Mouse (Mus musculus): ENCODE results near the gene Mettl16. TPM values are rescaled to one million over a fixed set of nuclear protein-coding genes. Genes with fewer than 3 reads are reported as not detected.

Mettl16 gene
- total RNA-seq, 2 experiments from 2014 or later: 9.1 to 11.7 TPM

DNA sequence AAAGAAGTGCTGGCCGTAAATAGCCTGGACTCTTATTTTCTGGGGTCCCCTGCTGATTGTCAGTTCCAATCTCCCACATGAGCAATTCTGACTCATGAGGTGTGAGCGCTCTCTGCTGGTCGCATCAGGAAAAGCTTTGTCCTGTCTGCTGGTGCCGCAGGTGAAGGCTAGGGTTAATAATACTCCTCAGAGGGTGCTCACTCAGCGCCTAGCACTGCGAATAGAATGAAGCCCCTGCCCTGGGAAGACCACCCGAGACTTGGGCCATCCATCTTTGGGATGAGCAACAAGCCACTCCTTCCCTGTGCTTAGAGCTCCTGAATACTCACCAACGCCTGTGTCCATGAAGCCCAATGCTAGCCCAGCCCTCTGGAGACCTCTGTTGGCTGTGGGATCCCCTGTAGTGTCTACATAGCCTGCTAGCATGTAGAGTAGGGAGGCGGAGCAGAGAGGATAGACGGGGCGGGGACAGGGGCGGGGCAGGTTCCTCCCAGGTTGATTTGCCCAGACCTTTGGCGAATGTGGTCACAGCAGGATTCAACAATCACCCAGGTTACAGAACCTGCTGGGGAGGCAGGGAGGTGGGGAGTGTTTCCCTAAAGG, 77.4 kb downstream of the Mettl16 start:
- peak; percentile 75 for DNase-seq

DNA sequence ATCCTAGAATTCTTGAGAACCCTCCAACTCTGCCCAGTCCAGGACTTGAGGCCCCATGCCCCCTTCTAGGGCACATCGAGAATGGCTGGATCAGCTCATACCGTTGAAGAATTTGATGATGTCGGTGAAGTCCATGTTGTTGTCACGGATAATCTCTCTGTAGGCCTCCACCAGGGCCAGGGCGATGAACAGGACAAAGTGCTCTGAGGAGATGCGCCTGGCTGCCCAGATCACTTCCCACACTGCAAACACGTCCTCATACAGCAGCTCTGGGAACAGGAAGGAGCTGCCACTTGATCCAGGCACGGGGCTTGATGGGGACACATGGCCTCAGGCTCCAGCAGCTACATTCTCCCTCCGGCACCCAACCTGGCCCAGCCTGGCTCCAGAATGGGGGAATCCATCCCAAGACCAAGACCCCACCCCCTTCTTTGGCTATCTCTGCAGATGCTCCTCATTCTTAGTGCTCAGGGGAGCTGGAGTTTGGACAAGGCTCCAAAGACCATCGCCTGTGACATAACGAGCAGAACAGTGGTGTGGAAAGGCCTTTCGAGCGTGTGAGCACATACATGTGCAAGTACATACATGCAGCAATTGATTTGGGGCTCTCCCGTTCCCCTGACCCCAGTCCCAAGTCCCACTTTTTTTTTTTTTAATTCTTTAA, 80.5 kb downstream of the Mettl16 start:
- DNase-seq: no peak

DNA sequence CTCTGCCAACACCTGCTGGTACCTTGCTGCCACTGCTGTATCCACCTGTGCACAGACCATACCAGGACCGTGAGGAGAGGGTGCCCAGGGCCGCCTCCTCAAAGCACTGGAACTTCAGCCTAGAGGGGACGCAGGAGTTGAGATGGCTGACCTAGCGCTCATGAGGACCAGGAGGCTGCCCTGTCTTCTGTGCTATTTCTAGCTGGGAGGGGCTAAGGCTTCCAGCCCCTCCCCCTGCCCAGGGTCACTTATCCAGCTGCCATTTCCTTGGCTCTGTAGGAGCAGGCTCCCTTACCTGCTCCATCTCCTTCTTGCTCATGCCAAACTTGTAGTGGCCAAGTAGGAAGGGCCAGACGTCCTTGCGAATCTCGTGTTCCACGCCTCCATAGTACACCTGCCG, 87.1 kb downstream of the Mettl16 start:
- DNase-seq: no peak

DNA sequence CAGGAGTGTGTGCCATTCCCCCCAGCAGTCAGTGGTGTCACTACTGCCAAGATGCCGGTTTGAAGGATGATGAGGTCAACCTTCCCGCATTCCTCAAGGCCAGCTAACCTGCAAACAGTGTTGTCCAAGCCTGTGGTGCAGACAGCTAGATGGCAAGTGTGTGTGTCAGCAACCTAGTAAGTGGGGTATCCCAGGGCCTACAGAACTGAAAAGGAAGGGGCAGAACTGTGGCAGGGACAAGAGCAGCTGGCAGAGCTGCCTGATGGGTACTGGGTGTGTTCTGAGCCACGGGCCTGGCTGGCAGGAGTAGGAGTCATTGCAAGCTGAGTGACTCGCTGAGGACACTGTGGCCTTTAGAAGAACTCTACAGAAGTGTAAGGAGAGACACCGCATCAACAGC, 91.5 kb downstream of the Mettl16 start:
- DNase-seq: no peak

DNA sequence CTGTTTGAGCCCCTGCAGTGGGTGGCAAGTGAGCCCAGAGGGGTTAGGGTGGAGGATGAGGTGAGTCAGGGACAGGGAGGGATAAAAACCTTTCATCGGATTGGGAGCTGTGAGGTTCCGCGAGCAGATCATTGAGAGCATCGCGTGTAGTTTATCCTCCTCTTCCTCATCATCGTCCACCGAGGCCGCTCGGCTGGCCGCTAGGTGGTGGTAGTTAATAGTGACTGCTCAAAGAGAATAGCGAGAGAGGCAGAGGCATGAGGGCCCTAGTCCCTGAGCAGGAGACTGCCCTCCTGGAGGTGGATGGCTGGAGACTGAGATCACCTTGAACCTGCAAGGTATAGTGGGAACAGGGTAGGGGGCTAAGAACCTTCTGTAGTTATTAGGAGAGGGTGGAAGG, 92.8 kb downstream of the Mettl16 start:
- peak; percentile 40 for DNase-seq

DNA sequence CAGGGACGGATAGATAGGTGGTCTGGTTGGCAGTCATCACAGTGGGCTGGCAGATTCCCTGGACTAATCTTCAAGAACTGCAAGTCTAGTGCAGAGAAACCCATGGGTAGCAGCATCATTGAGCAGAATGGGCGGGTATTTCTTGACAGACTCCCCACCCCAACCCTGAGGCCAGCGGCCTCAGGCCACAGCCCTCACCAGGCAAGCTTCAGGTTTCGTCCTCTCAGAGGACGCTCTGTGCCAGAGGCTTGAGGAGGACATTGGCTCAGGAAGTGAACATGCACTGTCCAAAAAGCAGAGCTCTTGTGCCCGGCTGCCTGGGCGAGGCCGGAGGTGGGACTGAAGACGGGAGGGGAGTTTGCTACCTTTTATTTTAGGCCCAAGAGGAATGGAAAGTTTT, 93.8 kb downstream of the Mettl16 start:
- no peak for DNase-seq

DNA sequence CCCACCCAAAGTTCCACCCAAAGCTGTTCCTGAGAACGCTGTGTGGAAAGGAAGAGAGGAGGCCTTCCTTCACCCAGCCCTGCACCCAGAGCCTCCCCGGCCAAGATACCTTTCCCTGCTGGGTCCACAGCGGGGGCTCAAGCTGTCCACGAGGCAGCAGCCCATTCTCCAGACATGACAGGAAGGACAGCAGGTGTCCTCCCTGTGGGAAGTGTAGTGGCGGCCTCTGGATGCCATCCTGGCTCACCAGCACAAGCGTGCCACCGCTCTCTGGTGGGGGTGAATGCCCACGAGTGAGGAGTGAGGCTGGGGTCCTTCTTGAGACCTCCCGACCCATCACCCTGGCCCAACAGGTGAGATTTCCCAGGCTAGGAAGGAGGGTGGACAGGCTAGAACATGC, 94.6 kb downstream of the Mettl16 start:
- no peak for DNase-seq

DNA sequence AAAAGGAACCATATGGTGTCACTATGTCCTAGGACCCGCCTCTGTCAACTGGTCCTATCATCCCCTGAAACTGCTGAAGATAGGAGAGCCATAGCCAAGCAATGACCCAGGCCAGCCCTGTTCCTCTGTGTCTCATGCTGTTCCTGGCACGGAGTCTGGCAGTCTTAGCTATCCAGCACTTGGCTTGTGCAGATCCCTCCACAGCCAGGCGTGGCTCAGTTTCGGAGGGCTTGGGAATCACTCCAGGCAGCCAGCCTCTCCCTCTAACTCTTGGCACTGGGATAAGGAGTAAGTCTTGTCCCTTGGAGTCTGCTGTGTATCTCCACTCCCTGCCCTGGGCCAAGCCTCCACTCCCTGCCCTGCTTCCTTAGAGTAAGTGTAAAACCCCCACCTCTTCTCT, 96.0 kb downstream of the Mettl16 start:
- peak; percentile 85 for DNase-seq

DNA sequence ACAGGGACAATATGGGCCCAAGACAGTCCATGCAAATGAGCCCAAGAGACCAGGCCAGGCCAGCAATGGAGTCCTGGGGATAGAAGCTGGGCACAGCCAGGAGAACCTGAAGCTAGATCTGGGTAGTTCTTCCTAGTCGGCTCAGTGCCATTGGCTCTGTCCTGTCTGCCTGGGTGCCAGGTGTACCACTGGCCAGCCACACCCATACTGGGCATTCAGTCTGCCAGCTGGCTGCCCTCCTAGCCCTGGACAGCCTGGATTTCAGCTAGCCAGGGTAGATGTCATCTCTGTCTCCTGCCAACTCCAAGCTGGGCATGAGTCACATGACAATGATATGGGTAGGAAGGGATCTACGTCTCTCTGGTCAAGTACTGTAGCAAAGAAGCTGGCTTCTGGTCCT, 96.6 kb downstream of the Mettl16 start:
- DNase-seq: peak; percentile 86

DNA sequence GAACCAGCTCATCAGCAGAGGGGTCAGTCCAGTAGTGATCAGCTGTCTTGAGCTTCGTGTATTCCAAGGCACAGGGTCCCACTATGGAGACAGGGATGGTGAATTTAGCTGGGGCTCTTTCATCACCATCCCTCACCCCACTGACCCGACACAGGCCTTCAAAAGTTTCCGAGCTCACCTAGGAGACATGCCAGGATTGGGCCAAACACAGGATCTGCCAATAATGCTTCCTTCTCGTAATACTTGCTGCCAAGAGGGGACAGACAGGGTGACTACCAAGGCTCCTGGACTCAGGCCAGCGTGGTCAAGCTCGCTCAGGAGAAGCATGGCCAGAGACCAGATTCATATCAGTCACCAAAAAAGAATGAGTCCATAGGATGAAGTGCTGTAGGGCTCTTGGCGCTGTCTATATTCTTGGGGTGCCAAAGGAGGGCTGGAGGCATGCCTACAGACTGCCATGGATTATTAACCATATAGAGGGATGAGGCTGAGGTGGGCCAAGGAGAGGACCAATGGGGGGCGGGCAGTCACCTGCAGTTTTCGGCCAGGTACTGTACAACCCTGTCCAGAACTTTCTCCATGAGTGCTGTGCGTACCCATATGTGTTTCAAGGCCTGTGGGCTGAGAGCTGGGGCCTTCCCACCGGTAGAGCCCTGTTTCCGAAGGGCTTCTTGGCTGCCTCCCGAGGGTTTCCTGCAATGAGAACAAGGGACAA, 97.6 kb downstream of the Mettl16 start:
- DNase-seq: peak; percentile 34

DNA sequence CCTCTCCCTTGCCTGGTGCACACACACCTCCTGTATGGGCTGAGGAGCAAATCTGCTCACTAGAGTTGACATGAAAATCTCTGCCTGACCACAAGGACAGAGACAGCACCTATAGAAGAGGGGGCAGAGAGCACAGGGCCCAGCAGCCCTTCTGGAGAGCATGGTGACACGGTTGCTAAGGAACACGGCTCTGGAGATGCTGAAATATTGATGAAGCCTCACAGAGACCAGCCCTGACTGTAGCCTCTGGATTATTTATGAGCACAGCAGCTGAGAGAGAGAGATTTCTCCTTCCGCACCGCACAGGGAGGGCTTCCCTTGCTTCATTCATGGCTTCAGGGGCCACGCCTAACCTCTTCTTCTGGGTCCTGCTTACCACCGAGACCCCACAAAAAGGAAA, 99.0 kb downstream of the Mettl16 start:
- no peak for DNase-seq

DNA sequence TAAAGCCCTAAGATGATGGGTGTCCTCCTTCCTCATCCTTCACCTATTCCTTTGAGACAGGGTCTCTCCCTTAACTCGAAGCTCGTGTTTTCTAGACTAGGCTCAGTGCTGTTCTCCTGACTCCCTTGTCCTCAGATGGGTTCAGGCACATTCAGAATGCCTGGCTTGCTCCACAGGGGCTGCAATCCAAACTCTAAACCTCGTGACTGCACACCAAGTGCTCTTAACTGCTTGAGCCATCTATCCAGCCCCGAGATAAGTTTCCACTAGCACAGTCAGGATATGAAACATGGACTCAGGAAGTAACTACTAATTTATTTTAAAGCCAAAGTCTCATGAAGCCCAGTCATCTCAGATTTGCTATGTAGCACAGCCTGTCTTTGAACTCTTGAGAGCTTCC, 99.9 kb downstream of the Mettl16 start:
- peak; percentile 34 for DNase-seq

DNA sequence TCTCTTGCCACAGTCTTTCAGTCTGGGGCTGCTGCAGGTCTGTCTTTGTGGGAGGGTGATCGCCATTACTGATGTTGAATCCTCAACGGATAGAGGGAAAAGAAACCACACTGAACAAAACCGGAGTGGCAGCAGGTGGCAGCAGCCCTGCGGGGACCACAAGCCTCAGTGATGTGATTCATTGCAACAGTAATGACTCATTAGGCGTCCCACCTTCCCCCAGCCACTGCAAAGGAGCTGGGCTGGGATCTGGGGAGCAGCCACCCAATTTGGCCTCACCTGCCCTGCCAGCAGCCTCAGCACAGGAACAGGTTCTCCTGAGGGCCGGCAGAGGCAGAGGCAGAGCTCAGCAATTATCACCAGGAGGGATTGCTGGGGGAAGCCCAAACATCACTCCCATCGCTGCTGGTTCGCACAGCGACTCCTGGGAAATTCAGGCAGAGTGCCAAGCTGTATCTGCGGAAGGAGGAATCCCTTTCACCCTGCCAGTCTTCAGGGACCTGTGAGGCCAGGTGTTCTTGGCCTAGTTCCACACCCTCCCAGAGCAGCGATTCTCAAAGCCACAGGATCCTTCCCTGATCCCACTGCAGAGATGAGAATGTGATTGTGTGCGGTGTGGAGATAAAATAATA, 100.5 kb downstream of the Mettl16 start:
- no peak for DNase-seq

DNA sequence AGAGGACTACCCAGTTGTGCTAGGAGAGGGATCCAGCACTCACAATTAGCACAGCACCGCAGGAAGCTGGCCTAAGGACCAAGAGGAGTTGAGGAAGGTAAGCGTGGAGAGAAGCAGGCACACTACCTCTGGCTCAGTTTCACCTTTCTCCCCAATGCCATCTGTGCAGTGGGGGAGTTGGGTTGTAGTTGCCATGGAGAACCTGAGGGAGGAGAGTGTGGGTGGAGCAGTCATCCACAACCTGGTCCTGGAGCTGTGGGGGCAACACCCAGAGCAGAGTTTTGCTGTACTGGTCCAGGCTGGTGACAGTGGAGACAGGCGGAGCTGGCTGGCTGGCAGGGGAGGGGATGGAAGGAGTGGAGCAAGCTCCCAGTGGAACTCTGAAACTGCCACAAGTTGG, 104.0 kb downstream of the Mettl16 start:
- no peak for DNase-seq

DNA sequence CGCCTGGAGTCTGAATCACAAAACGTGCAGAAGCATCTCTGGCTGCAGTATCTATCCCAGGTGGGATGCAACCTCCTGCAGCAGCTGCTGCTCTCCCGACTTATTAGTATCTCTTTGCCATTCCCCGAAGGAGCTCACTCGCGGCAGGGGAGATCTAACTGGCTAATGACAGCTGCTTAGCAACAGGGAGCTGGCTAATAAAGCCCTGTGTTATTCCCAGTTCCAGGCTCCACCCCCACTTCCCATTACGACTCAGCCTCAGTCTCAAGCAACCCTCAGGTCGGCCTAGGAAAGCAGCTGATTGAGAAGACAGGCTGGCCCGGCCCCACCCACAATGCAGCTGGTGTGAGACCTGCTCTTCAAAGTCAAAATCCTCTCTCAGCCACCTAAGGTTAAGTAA, 106.2 kb downstream of the Mettl16 start:
- peak; percentile 43 for DNase-seq

Small RNAs within 50 kb of the gene (microRNA-seq; reads per million reads assigned to microRNA genes)
- 0.25 to 0.95 reads per million in 2 experiments for gene Mir6926

Other genes with a start within 250 kb of the Mettl16 start
- 10 to 100 TPM; 15.0 to 16.1 TPM for gene Rap1gap2, start 159.9 kb upstream of the Mettl16 start, total RNA-seq (2021)
- under 1 TPM; 0.12 to 0.32 TPM for gene Ccdc92b, start 151.2 kb upstream of the Mettl16 start, total RNA-seq (2021)
- gene Cluh, start 121.3 kb upstream of the Mettl16 start, total RNA-seq (2021): 10 to 100 TPM; 83.7 to 90.5 TPM
- 100 to 1,000 TPM; 110 to 113 TPM for gene Pafah1b1, start 46.2 kb upstream of the Mettl16 start, total RNA-seq (2021)
- gene Mnt, start 60.1 kb downstream of the Mettl16 start, total RNA-seq (2021): 1 to 10 TPM; 7.6 to 9.8 TPM
- 1 to 10 TPM; 4.6 to 6.9 TPM for gene Sgsm2, start 126.2 kb downstream of the Mettl16 start, total RNA-seq (2021)
- gene Tsr1, start 127.2 kb downstream of the Mettl16 start, total RNA-seq (2021): 10 to 100 TPM; 25.7 to 26.1 TPM
- gene Smg6, start 155.0 kb downstream of the Mettl16 start, total RNA-seq (2021): 10 to 100 TPM; 15.2 to 18.5 TPM
- gene Srr, start 155.1 kb downstream of the Mettl16 start, total RNA-seq (2021): 10 to 100 TPM; 24.7 to 28.0 TPM

All from gastrocnemius, postnatal 10 days (tissue).